Mouse (Mus musculus) telencephalon, adult 2 months (tissue): ENCODE results near the gene Zfp146.
"Not testable (repeated sequence)": the region's sequence is repeated elsewhere in the genome, so short reads cannot be mapped to it uniquely, and the experiment has no call there.

Source experiments
- DNase-seq: peaks from one replicate; pipeline ENCODE4 v3.0.0-alpha.2; 2011; ENCODE audit warnings: low read depth, low spot score

The Zfp146 gene

DNA sequence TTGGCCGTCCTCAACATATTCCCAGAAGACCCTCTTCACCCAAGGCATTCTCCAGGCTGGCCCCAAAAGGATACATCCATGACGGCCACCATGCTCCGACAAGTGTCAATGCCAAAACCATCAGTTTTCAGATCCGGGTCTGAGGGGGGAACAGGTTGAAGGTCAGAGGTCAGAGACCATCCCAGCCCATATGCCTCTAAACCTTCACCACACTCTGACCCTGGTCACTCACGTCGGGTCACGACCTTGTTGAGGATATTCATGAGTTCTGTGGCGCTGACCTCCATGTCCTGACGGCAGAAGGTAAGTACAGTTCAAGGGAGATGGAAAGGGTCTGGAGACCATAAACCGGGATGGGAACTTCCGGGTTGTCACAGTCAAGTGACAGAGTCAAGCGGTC lies 22.5 kb upstream of the Zfp146 start:
- DNase-seq: no peak

DNA sequence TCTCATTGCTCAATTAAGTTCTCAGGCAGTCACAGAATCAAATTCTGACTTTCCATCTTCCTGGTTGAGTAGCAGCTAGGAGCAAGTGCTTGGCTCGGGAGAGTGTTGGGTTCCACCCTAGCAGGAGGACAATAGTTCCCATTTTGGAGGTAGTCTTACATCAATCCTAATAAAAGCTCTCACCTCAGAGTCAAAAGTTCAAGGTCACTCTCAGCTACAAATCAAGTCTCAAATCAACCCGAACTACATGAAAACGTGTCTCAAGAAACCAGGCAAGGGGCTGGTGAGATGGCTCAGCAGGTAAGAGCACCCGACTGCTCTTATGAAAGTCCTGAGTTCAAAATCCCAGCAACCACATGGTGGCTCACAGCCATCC lies 19.6 kb upstream of the Zfp146 start:
- DNase-seq: no peak

DNA sequence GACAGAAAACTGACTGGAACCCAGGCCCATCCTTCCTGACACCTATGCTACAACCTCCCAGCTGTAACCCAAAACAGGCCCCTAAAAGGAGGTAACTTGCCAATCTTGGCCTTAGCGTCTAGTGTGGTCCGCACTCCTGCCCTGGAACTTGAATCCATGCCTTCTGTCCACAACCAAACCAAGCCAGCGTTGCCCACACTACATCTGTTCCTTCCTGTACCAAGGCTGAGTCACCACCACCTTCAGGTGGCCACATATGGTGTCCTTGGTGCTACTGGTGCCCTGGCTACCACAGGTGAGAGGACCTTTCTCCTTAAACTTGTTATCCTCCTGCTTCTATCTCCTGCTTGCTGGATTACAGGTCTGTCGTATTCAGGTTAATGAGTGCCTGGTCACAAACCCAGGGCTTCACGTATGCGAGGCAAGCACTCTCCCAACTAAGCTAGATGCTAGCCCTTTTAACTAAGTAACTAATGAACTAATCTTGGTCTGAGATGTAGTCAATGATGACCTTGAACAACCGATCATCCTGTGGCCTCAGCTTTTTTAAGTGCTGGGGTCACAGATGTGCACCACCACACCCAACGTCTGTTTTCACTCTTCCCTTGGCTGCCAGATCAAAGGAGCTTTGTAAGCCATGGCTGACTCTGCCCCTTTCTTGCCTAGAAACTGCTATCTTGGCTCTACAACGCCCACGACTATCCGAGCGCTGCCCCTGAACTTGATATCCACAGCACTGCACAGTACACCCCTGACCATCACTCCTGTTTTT lies 19.0 kb upstream of the Zfp146 start:
- no peak for DNase-seq

DNA sequence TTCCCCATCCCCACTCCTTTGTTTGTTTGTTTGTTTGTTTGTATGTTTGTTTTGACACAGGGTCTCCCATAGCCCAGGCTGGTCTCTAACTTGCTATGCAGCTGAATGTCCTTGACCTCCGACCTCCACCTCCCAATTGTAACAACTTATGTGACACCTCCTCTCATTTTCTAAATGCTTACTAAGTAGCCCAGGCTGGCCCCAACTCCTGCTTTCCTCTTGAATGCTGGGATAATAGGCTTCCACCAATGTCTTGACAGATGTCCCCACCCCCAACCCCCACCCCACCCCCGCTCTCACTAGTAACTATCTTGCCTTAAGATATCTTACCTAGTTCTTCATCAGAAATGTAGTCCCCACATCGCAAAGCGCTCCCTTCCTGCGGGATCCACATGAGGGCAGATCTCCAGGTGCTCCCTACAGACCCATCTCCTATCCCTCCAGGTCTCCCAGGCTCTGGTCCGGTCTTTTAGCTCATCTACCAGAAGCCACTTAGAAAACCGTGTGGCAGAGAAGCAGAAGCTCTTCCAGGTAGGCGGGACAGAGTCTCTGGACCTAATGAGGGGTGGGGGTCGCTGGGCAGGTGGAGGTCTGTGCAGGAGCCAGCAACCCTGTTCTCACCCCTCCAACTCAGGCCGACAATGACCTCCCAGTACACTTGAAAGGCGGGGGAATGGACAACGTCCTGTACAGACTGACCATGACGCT lies 15.2 kb upstream of the Zfp146 start:
- no peak for DNase-seq

DNA sequence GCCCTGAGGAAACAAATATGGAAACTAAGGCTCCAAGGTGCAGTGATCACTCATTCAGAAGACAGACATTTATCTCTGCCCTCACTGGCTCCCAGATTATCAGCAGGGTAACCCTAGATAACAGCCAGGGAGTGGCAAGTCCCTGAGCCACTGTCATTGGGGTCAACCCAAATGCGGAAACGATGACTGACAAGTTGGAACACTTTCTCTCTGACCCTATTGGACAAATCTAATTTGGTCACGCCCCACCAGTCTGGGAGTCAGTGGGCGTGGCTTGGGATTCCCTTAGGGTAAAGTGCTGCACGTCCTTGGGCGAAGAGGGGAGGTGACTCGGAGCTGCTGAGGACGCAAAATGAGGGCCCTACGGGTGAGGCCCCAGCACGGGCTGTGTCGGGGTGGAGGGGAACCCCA lies 14.3 kb upstream of the Zfp146 start, which contains the start of gene Cox7a1:
Gene Cox7a1 (plus strand): TSS at position 266 of the 411 bp plus-strand sequence.
- DNase-seq: peak; percentile 16

DNA sequence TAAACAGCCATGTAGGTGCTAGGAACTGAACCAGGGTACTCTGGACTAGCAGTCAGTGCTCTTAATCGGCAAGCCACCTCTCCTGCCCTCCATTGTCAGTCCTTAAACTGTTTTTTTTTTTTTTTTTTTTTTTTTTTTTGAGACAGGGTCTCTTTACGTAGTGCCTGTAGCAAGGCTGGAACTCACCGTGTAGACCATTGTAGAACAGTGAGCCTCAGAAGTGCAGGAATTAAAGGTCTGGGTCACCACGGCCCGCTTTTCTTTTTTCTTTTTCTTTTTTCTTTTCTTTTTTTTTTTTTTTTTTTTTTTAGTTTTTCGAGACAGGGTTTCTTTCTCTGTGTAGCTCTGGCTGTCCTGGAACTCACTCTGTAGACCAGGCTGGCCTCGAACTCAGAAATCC lies 13.6 kb upstream of the Zfp146 start:
- not testable (repeated sequence) for DNase-seq

DNA sequence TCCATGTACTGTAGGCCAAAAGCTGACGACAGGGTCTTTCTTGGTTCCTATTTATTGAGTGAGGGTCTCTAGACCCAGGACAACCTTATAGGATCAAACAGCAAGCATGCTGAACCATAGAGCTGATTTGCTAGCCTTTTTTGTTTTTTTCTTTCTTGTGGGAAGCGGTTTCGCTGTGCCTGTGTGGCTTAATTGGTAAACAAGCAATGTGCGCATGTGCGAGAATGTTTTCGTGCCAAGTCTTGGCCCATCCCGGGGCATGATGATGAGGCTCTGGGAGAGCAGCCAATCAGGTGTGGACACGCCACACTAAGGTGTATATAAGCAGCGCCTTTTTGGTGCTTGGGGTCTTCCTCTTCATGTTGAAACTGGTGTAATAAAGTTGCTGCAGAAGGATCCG lies 12.4 kb upstream of the Zfp146 start:
- not testable (repeated sequence) for DNase-seq

DNA sequence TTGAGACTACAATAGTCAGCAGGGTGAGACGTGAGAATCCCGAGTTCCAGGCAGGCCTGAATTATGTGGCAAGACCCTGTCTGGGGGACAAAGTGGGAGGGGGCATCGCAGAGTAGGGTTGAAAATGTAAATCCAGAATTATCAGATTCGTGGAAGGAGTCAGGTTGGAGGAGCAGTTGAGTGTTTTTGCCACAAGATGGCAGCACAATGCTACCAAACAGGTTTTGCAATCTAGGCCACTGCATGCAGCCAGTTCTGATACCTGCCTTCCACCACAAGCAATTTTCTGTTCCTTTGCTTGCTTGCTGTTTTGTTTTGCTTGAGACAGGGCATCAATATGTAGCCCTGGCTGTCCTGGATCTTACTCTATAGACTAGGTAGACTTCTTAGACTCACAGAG lies 11.8 kb upstream of the Zfp146 start:
- DNase-seq: peak; percentile 51

DNA sequence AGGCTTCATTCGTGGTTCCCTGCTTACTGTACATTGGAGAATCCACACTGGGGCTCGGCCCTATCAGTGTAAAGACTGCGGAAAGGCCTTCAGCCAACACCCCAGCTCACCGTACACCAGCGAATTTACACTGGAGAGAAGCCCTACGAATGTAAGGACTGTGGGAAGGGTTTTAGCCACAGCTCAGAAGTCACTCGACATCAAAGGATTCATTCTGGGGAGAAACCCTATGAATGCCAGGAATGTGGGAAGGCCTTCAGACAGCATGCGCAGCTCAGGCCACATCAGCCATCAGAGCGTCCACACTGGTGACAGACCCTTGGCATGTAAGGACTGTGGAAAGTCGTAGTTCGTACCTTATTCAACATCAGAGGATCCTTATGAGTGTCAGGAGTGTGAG lies 8.7 kb upstream of the Zfp146 start:
- no peak for DNase-seq

DNA sequence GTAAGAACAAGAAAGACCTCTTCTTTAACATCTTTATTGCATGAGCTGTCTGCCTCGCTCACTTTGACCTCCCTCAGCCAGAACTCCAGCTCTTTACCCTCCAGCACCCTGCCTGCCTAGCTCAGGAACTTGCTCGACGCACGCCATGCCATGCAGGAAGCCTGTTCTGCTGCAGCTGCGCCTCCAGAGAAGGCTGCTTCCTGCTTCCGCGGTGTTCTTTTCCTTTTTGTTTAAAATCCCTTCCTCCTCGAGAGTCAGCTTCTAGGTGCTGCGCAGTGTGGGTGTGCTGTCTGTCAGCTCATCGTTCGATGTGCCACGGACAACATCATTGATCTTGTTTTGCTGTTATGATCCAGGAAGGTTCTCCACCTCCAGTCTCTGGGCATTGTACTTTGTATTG lies 6.9 kb upstream of the Zfp146 start:
- DNase-seq: no peak

DNA sequence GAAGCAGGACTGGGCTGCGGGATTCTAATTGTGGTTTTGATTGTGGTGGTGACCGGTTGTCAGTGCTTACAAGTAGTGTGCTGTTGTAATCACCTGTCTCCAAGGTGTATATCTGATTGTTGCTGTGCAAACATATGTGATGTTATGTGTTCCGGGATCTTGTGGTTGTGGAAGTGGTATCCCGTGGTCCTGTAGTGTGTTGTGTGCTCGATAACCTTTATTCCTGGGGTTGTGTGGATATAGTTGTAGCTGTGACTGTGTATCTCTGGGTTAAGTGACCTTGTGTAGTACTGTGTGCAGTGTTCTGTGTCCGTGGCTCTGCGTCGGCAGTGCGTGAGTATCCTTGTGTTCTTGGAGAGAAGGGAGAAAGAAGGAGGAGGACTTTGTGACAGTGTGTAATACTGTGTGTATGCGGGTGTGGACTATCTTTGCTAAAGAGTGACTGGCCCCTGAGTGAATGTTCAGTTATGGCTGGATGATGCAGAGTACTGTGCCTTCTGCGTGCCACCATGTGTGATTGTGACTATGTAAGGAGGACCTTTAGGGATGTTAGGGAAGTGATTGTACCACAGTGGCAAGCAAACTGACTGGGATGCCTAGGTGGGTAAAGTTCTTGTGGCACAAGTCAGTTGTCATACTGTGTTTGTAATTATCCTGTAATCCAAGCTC lies 867 bp upstream of the Zfp146 start:
- peak; percentile 9 for DNase-seq

DNA sequence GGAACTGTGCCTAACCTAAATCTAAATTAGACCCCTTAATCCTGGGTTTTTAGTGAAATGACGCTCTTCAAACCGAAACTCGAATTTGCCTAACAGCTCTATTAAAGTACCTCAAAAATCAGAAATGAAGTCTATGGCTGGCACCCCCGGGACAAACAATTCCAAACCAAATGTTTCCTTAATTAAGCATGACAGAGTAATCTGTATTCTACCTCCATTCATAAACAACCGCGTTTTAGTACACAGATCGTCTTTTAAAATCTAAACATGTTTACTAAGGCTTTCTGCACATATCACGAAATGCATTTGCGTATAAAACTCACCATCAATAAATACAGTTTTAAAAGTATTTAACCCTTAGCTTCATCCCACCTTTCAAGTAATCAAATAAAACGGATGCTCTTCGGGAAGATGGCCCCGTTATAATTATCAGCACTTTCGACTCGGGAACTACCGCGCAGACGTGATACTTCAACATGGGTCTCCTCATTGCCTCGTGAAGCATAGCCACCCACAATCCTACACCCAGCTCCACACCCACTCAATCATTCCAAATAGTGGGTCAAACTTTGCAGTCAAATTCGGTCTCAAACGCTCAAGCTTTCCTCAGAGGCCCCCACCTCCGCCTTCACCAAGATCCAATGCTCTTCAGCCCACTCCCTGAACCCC lies 502 bp downstream of the Zfp146 start:
- DNase-seq: peak; percentile 42

DNA sequence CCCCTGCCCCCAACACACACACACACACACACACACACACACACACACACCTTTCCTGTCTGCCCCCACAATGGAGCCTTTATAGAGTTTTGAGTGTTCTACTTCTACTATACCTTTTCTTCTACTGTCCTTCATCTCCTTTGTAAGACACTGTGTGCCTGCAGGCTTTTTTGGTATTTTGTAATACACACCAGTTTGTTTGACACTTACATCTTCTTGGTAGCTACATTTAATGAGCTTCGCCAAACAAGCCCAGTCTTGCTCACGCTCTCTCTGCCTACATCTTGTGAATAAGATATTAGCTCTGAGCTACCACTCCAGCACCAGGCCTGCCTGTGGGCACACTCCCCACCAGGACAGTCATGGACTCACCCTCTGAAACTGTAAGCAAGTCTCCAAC lies 4.8 kb downstream of the Zfp146 start:
- no peak for DNase-seq

DNA sequence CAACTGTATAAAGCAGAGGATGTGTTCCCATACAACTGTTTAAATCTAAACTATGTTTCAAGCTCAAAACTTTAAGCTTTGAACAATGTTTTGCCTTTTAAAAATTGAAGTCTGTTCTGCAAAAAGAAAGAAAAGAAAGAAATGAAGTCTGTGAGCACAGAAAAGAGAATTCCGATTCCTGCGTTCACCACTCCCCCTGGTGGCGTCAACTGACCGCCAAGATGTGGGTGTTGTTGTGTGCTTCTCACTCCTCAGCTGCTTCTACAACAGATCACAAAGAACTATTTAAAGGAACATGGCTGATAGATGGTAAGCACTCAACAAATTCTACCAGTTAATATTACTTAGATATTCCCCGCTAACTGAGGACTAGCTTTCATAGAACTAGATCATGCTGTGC lies 6.4 kb downstream of the Zfp146 start:
- DNase-seq: no peak

DNA sequence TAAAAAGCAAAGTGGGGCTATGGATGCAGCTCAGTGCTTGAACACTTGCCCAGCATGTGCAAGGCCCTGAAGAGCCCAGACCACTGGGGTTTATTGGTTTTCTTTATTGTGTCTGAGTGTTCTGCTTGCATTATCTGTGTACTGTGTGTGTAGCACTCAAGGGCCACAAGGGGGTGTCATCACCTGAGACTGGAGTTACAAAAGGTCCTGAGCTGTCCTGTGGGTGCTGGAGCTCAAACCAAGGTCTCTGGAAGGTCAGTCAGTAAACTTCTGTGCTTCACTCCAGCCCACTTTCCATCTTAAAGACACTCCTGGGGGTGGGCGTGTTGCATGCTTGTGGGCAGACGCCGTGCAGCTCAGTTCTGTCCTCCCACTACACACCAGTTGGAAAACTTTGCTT lies 14.0 kb downstream of the Zfp146 start:
- DNase-seq: no peak

DNA sequence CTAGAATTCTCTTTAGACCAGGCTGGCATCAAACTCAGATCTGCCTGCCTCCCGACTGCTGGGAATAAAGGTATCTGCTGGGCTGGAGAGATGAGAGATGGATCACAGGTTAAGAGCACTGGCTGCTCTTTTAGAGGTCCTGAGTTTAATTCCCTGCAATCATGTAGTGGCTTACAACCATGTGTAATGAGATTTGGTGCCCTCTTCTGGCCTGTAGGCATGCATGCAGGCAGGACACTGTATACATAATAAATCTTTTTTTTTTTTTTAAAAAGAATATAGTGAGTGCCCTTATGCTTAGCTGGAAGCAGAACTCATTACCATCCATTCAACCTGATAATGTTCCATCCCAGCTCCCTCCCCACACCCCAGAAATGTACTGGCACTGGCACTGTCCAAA lies 15.5 kb downstream of the Zfp146 start:
- no peak for DNase-seq

DNA sequence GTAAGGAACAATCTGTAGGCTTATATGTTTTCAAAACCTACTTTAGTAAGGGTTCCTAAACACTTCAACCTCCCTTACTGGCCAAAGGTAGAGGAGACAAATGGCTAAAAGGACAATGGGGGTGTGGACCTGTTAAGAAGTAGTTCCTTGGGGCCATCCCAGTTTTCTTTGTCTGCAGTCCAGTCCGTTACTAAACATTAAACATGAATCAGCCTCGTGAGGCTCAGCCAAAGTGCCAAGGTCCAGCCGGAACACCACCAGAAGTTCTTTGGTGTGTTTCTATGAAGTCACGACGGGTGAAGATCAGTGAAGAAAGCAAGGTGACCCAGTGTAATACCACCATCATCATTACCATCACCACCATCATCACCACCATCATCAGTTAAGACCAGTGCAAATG lies 22.5 kb downstream of the Zfp146 start:
- DNase-seq: no peak

DNA sequence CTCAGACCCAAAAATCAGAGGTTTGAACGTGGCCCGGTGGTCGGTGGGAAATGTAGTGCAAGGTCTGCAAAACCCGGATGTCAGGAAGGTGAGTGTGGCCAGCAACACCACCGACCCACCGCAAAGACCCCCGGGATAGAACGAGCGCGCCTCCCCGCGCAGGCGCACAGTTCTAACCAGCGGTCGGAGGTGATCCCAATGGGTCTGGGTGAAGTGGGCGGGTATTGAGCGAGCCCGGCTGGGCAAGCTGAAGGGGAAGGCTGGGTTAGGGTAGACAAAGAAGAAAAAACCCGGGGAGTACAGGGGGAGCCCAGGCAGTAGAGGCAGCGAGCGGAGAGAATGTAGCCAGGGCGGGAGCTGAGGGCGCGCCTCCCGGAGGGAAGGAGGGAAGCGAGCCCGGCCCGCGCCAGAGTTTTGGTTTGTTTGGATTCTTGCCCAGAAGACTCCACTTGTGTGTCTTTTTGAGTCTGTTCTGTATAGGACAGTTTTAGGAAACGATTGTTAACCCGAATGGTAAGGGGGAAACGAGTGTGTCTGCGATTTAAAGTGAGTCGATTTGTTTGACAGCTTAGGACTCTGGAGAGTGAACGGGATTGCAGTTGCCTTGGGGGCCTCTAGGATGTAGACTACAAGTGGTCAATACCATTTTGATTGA lies 25.9 kb downstream of the Zfp146 start:
- peak; percentile 28 for DNase-seq

DNA sequence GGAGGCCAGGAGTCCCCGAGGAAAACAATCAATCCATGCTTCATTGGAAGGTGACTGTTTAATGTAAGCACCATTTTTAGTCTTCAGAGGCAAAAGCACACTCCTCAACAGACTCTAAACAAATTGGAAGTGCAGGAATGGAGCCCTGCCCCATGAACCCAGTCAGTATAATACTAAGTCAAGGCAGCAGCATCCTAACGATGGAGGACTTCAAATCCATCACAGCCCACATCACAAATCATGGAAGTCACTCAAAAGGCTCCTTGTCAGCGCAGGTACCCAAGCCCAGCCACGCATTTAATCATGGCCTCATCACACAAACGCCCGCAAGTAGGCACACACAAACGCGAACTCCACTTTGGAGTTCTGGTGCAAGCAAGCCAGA lies 26.4 kb downstream of the Zfp146 start:
- no peak for DNase-seq

DNA sequence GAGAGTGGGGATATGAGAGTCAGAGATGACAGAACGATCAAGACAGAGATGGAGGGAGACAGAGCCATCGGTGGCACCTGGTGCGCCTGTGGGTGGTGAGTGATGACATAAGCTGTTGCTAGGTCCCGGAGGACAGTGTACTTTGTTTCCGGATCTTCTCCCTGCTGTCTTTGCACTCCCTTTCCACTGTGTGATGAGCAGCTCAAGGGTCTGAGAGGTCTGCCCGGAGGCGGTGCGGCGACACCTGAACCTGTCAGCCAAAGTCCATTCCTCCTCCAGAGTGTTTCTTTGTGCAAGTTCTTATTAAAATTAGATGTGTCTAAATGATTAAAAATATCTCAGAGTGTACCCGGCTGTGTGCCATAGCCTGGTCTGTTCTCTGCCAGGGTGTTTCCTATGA lies 32.7 kb downstream of the Zfp146 start:
- no peak for DNase-seq

DNA sequence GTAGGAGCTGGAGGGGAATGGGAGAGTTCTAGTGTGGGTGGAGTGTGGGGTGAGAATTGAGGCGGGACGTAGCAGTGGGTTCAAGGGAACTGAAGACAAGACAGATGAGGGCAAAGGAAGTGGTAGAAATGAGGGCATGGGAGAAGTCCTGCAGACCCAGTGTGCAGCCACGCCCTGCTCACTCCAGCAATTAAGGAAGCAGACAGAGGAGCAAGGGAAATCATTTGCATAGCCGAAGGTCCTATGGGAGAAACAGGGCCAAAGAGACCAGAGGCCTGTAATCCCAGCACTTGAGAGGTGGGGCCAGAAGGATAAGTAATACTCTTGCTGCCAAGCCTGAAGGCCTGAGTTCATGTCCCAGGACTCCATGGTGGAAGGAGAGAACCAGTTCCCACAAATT lies 37.2 kb downstream of the Zfp146 start:
- no peak for DNase-seq

DNA sequence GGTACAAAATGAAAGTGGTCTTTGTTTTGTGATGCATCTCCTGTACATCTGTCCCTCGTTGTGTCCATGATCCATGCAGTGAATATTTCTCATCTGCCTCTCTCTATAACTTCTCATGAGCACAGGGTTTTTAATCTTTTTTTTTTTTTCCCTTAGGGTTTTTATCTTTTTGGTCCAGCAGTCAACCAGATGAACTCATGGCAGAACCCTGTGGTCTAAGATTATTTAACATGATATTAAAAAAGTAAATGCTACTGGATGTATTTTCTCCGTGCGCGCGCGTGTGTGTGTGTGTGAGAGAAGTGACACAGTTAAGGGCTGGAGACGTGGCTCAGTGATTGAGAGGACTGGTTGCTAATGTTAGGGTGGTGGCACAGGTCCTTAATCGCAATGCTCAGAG lies 39.6 kb downstream of the Zfp146 start:
- DNase-seq: no peak
